Mouse (Mus musculus) E14TG2a.4 (cell line): ENCODE data around the gene Lsm11.

Source experiments
- CTCF ChIP-seq: conservative IDR thresholded peaks from 2 replicates; pipeline ENCODE4 v1.5.1; 2014; ENCODE audit warnings: low read length
- POU5F1 ChIP-seq: IDR thresholded peaks from 2 replicates; pipeline ENCODE4 v1.6.1; 2014; ENCODE audit warnings: low read length, borderline replicate concordance

DNA sequence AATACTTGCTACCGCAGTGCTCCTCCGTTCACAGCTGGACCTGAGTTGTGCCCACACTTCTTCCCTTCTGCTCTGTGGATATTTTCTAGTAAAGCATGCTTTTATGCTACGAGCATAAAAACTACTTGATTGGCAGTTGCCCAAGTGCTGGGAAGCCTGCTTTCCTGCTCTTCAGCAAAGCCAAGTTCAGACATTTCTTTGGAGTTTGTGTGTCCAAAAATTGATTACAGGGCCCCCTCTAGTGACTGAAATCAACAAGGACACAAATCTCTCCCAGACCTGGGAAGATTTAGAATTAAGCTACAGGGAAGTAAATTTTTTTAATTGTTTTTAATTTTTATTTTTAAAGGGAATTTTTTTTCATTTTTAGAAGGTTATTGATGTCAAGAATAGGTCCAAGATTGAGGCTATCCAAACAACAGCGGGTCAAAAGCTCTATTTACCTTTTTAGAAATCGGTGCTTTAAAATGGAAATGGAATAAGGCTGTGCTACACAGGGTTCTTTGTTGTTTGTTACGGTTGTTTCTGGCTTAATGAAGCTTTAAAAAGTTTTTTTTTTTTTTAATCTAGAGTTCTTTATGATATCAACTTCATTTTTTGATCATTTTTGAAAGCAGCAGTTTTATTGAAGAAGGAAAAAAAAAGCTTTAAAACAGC is 63.6 kb downstream of the Lsm11 start:
- TF ChIP-seq CTCF (peak; percentile 35), POU5F1 (no peak)
